Mouse (Mus musculus): ENCODE measurements around the gene Ddx39. TPM values are rescaled to one million over a fixed set of nuclear protein-coding genes. Genes with fewer than 3 reads are reported as not detected.

Gene Ddx39
- polyA plus RNA-seq (2016; fragmentation: Nextera tagmentation; extraction: Ambion mirVana): 314 and 357 TPM in 2 replicates

- under 1% methylated on average over 63 of the region's 63 CpGs for WGBS
- Histone ChIP-seq H3K36me3 (peaks cover 13% of the 10 kb centered on the region), H3K27me3 (ENCODE audit: low read depth, poor library complexity, severe bottlenecking) (no peaks in the 10 kb centered on the region), H3K4me3 (peak within 1 kb of the TSS; percentile 78), H3K27ac (replicated peaks) (peak within 1 kb of the TSS; percentile 96), H3K4me1 (peaks cover 17% of the 10 kb centered on the region), H3K9me3 (replicated peaks) (no peaks in the 10 kb centered on the region)
- peak; percentile 93 for DNase-seq (ENCODE audit: low spot score)
These were observed at the start of gene Ddx39 for GRCm38 (mm10) chr8:83715031-83715690. Ddx39 (plus strand) TSS chr8:83715177.

- peaks cover 50% of the 10 kb centered on the region for H3K4me1 ChIP-seq
These were observed 48.8 kb upstream of the Ddx39 start, which contains the start of gene Ptger1 for GRCm38 (mm10) chr8:83665969-83666865. Ptger1 (plus strand) TSS chr8:83666678.

GRCm38 (mm10) chr8:83666866-83667234 is 48.1 kb upstream of the Ddx39 start:
- Histone ChIP-seq H3K4me1 (peaks cover 44% of the 10 kb centered on the region), H3K27ac (replicated peaks) (no peak overlapping the region), H3K36me3 (peaks cover 56% of the 10 kb centered on the region), H3K4me3 (no peak overlapping the region), H3K27me3 (ENCODE audit: low read depth, poor library complexity, severe bottlenecking) (peaks cover 22% of the 10 kb centered on the region), H3K9me3 (replicated peaks) (no peaks in the 10 kb centered on the region)
- 88% methylated on average over 3 of the region's 3 CpGs for WGBS
- no peak for DNase-seq (ENCODE audit: low spot score)

More at GRCm38 (mm10) chr8:83665969-83666865, 48.8 kb upstream of the Ddx39 start, which contains the start of gene Ptger1:
- H3K9me3 ChIP-seq (replicated peaks): no peaks in the 10 kb centered on the region
- DNase-seq (ENCODE audit: low spot score): no peak
- H3K27ac ChIP-seq (replicated peaks): no peak within 1 kb of the TSS
- H3K36me3 ChIP-seq: peaks cover 54% of the 10 kb centered on the region
- peaks cover 22% of the 10 kb centered on the region for H3K27me3 ChIP-seq (ENCODE audit: low read depth, poor library complexity, severe bottlenecking)
- WGBS: 54% methylated on average over 14 of the region's 14 CpGs
- no peak within 1 kb of the TSS for H3K4me3 ChIP-seq

DNA sequence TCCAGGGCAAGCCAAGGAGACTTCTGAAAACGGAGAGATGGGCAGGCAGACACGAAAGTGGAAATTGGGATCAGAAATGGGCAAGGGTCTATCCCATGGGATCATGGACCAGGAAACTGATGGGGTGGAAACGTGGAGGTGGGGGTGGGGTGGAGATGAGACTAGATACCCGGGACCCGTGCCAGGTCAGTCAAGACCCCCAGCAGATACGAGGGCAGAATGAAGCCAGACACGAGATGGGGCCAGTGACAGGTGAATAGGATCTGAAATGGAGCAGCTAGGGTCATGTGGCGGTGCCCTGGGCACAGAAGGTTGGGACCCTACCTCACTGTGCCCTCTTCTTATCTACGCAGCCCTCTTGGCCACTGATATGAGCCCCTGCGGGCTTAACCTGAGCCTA is 47.5 kb upstream of the Ddx39 start:
- WGBS: 85% methylated on average over 10 of the region's 10 CpGs
- H3K4me3 ChIP-seq: peak overlapping the region; percentile 56
- H3K27ac ChIP-seq (replicated peaks): no peak overlapping the region
- peaks cover 56% of the 10 kb centered on the region for H3K36me3 ChIP-seq
- peaks cover 22% of the 10 kb centered on the region for H3K27me3 ChIP-seq (ENCODE audit: low read depth, poor library complexity, severe bottlenecking)
- no peaks in the 10 kb centered on the region for H3K9me3 ChIP-seq (replicated peaks)
- no peak for DNase-seq (ENCODE audit: low spot score)
- peaks cover 37% of the 10 kb centered on the region for H3K4me1 ChIP-seq

DNA sequence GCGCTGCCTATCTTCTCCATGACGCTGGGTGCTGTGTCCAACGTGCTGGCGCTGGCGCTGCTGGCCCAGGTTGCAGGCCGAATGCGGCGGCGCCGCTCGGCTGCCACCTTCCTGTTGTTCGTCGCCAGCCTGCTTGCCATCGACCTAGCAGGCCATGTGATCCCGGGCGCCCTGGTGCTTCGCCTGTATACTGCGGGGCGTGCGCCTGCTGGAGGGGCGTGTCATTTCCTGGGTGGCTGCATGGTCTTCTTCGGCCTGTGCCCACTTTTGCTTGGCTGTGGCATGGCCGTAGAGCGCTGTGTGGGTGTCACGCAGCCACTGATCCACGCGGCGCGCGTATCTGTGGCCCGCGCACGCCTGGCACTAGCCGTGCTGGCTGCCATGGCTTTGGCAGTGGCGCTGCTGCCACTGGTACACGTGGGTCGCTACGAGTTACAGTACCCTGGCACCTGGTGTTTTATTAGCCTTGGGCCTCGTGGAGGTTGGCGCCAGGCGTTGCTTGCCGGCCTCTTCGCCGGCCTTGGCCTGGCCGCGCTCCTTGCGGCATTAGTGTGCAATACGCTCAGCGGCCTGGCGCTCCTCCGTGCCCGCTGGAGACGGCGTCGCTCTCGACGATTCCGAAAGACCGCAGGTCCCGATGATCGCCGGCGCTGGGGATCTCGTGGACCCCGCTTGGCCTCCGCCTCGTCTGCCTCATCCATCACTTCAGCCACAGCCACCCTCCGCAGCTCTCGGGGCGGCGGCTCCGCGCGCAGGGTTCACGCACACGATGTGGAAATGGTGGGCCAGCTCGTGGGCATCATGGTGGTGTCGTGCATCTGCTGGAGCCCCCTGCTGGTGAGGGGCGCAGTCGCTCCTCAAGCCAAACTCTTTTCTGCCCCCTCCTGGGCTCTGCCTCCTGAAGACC is 46.7 kb upstream of the Ddx39 start:
- Histone ChIP-seq H3K27ac (replicated peaks) (peak overlapping the region; percentile 79), H3K9me3 (replicated peaks) (no peaks in the 10 kb centered on the region), H3K4me1 (peaks cover 36% of the 10 kb centered on the region), H3K36me3 (peaks cover 58% of the 10 kb centered on the region), H3K4me3 (peak overlapping the region; percentile 56), H3K27me3 (ENCODE audit: low read depth, poor library complexity, severe bottlenecking) (peaks cover 22% of the 10 kb centered on the region)
- WGBS: 20% methylated on average over 80 of the region's 80 CpGs
- DNase-seq (ENCODE audit: low spot score): peak; percentile 84

- peaks cover 37% of the 10 kb centered on the region for H3K4me1 ChIP-seq
- 75% methylated on average over 16 of the region's 16 CpGs for WGBS
- H3K36me3 ChIP-seq: peaks cover 58% of the 10 kb centered on the region
- H3K4me3 ChIP-seq: peak overlapping the region; percentile 56
- H3K9me3 ChIP-seq (replicated peaks): no peaks in the 10 kb centered on the region
- H3K27ac ChIP-seq (replicated peaks): no peak overlapping the region
- H3K27me3 ChIP-seq (ENCODE audit: low read depth, poor library complexity, severe bottlenecking): peaks cover 22% of the 10 kb centered on the region
- no peak for DNase-seq (ENCODE audit: low spot score)
These were observed 46.0 kb upstream of the Ddx39 start for GRCm38 (mm10) chr8:83669013-83669412.

DNA sequence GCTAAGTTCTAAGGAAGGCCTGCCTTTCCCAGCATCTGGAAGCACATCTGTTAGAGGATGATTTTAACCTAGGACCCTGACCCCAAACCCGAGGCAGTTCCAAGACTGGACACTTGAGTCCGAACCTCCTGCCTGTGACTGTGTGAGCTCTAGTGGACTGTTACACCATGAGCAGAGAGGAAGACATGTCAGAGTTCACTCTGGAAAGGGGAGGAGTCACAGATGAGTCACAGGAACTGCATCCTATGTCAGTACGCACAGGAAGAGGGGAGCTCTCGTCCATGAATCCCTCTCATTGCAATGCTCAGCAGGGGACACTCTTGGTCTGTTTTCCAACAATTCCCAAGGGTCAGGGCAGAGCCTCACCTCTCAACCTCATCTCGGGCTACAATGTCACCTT is 42.0 kb upstream of the Ddx39 start:
- H3K4me3 ChIP-seq: no peak overlapping the region
- 68% methylated on average over 5 of the region's 5 CpGs for WGBS
- no peak for DNase-seq (ENCODE audit: low spot score)
- H3K27ac ChIP-seq (replicated peaks): no peak overlapping the region
- H3K27me3 ChIP-seq (ENCODE audit: low read depth, poor library complexity, severe bottlenecking): peaks cover 6% of the 10 kb centered on the region
- H3K9me3 ChIP-seq (replicated peaks): no peaks in the 10 kb centered on the region
- peaks cover 85% of the 10 kb centered on the region for H3K36me3 ChIP-seq
- H3K4me1 ChIP-seq: peaks cover 16% of the 10 kb centered on the region

DNA sequence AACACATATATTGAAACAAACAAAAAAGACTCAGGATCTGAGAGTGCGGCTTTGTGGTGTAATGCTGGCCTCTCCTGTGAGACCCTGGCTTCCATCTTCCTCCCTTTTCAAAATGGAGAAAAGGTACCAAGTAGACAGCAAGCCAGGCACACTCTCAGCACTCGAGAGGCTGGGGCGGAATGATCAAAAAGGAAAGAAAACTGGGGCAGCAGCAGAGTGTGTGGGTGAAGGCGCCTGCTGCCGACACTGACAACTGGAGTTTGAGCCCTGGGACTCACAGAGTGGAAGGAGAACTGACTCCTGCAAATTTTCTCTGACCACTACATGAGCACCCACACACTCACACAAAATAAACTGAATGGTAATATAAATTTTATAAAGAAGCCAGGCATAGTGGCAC is 40.5 kb upstream of the Ddx39 start:
- no peak overlapping the region for H3K27ac ChIP-seq (replicated peaks)
- H3K4me3 ChIP-seq: no peak overlapping the region
- 0 out of 2 replicates have a peak, but pooled peaks cover 2% of the 10 kb centered on the region for H3K4me1 ChIP-seq
- 87% methylated on average over 5 of the region's 5 CpGs for WGBS
- DNase-seq (ENCODE audit: low spot score): no peak
- H3K27me3 ChIP-seq (ENCODE audit: low read depth, poor library complexity, severe bottlenecking): no peaks in the 10 kb centered on the region
- H3K9me3 ChIP-seq (replicated peaks): no peaks in the 10 kb centered on the region
- H3K36me3 ChIP-seq: peaks cover 96% of the 10 kb centered on the region

DNA sequence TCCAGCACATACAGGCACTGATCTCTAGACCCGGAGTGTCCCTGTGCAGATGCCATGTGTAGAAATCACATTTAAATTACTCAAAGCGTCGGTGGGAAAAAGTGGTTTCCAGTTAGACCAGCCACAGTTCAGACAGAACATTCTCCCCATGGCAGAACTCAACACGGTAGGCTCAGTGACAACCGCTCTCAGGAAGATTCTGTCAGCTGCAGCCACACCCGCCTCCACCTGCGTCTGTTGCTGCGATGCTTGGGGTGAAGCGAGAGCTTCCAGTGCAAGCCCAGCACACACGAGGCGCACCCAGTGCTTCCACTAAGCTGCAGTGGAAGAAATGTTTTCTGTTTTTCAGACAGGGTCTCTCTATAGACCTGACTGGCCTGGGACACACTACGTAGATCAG is 35.1 kb upstream of the Ddx39 start:
- DNase-seq (ENCODE audit: low spot score): no peak
- peaks cover 91% of the 10 kb centered on the region for H3K36me3 ChIP-seq
- 94% methylated on average over 12 of the region's 12 CpGs for WGBS
- H3K9me3 ChIP-seq (replicated peaks): no peaks in the 10 kb centered on the region
- no peaks in the 10 kb centered on the region for H3K4me1 ChIP-seq
- no peak overlapping the region for H3K27ac ChIP-seq (replicated peaks)
- H3K27me3 ChIP-seq (ENCODE audit: low read depth, poor library complexity, severe bottlenecking): no peaks in the 10 kb centered on the region
- H3K4me3 ChIP-seq: no peak overlapping the region

DNA sequence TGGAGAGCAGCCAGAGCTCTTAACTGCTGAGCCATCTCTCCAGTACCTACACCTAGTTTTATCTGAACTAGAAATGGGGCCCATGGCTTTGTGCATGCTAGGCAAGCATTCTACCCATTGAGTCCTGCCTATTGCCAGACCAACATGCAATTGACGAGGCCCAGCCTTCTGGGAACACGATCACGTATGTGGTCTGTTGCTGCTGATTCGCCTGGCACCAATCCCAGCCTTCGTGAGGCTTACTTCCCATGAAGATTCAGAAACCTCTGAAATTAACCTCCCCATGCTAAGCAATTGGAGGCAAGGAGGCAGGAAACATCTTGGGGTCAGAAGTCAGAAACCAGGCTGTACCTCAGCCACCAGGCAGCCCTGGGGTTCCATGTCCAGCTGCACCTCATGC is 34.4 kb upstream of the Ddx39 start:
- H3K36me3 ChIP-seq: peaks cover 92% of the 10 kb centered on the region
- 89% methylated on average over 5 of the region's 5 CpGs for WGBS
- no peak overlapping the region for H3K4me3 ChIP-seq

GRCm38 (mm10) chr8:83681099-83681498 is 33.9 kb upstream of the Ddx39 start:
- H3K4me3 ChIP-seq: no peak overlapping the region
- H3K27ac ChIP-seq (replicated peaks): 0 out of 2 replicates have a peak overlapping the region, but pooled peaks have one; percentile 19
- no peak for DNase-seq (ENCODE audit: low spot score)
- no peaks in the 10 kb centered on the region for H3K27me3 ChIP-seq (ENCODE audit: low read depth, poor library complexity, severe bottlenecking)
- H3K36me3 ChIP-seq: peaks cover 92% of the 10 kb centered on the region
- H3K9me3 ChIP-seq (replicated peaks): no peaks in the 10 kb centered on the region
- no peaks in the 10 kb centered on the region for H3K4me1 ChIP-seq
- WGBS: 37% methylated on average over 6 of the region's 6 CpGs

More for the DNA sequence above, 34.4 kb upstream of the Ddx39 start:
- no peak overlapping the region for H3K27ac ChIP-seq (replicated peaks)
- H3K27me3 ChIP-seq (ENCODE audit: low read depth, poor library complexity, severe bottlenecking): no peaks in the 10 kb centered on the region
- DNase-seq (ENCODE audit: low spot score): no peak
- no peaks in the 10 kb centered on the region for H3K9me3 ChIP-seq (replicated peaks)
- H3K4me1 ChIP-seq: no peaks in the 10 kb centered on the region

GRCm38 (mm10) chr8:83684517-83684916 is 30.5 kb upstream of the Ddx39 start:
- WGBS: 96% methylated on average over 9 of the region's 9 CpGs
- H3K27me3 ChIP-seq (ENCODE audit: low read depth, poor library complexity, severe bottlenecking): no peaks in the 10 kb centered on the region
- no peaks in the 10 kb centered on the region for H3K9me3 ChIP-seq (replicated peaks)
- no peak for DNase-seq (ENCODE audit: low spot score)
- H3K27ac ChIP-seq (replicated peaks): no peak overlapping the region
- H3K36me3 ChIP-seq: peaks cover 78% of the 10 kb centered on the region
- no peak overlapping the region for H3K4me3 ChIP-seq
- no peaks in the 10 kb centered on the region for H3K4me1 ChIP-seq

All from midbrain, embryonic 10.5 days (tissue).